Mouse (Mus musculus) T-helper 2 cell (primary cell): ENCODE measurements around the gene Hspb7.

Experiments used
- in situ Hi-C: fragments of 300-600 bp; cut with MboI, MseI; formaldehyde crosslinking; loops from one replicate; pipeline ENCODE4 v1.15.1; 2025; ENCODE audit warnings: high pct_unique_total_duplicates

The Hspb7 gene

DNA sequence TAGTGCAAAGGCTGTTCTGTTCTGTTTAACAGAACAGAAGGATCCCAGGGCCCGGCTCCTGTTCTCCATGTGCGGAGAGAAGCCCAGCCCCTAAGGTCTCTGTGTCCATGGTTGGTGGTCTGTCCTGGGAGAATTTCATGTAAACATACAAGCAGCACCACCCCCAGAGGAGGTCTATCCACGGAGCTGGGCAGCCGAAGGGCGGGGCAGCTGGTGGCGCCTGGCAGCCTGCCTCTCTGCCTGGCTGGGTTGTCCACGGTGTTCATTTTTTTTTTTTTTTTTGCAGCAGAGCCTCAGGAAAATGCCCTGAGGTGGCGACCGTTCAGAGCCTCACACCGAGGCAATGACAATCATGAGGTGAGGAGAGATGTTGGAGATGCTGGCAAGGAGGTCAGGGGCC is 48.0 kb downstream of the Hspb7 start:
- in situ Hi-C loops = no loop called here

DNA sequence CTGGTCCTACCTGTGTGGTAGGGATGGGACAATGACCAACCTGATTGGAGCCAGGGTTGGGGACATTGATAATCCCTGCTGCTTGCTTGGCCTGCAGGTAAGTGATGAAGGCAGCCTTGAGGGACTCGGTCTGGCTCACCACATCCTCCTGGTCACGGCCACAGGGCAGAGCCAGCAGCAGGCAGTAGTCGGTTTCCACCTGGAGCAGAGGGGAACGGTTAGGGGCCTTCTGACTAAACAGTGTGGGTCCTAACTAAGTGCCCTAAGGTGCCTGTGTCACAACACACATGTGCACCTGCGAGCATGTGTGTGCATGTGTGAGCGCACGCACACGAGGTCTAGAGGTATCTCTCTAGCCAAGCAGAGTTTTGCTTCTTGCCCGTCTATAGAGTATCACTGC is 48.8 kb downstream of the Hspb7 start:
- in situ Hi-C loops = no loop called here

DNA sequence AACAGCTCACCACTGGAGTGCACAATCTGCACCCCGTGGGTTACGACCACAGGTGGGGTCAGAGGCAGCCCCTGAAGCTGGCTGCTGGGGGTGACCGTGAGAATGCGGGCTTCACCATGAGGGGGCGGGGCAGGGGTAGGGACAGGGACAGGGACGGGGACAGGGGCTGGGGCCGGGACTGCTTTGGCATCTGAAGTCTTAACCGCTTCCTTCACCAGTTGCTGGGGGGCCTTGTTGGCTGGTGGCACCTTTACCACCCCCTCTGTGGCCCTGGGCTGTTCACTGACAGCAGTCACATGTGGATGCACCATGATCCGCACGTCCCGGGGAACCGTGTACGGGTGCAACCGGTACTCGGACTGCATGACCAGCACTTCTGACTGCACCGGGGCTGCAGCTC is 50.9 kb downstream of the Hspb7 start:
- in situ Hi-C loops = no loop called here

DNA sequence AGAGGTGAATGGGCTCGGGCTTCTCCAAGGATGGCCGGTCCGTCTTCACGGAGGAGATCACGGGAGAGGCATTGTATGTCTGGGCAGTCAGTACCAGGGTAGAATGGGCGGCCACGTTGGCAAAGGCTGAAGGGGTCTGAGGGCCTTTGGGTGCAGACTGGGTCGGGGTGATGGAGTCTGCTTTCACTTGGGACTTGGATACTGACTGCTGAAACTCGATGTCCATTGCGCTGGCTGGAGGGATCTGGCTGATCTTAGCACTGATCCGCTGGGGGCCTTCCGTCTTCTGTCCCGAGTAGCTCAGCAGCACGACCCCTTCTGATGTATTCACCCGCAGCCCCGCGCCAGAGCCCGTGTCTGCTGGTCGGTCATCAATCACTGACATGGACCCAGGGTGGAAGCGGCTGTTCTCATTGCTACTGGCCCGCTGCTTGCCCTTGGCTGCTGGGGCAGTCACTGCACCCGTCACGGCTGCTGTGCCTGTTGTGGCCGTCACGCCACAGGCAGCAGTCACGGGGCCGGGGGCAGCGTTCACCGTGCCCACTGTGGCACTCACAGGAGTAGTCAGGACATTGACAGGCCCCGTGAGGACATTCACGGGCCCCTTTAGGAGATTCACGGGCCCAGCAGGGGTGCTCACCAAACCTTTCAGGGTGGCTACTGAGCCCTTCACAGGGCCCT is 52.2 kb downstream of the Hspb7 start:
- in situ Hi-C loops = no loop called here

DNA sequence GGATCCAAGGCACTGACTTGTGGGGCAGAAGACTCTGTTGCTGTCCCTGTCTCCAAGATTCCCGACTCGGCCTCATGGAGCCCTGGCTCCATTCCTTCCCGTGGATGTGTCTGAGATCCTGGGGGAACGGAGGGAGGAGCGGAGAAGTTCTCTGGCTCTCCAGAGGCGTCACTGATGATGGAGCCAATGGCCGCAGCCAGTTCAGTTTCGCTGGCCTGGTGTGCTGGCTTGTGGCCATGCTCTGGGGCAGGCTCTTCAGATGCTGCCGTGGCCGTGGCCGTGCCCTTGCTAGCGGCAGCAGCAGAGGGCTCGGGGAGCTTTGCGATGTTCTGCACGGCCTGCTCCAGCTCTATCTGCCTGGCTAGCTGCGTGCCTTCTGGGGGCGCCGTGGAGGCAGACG is 53.9 kb downstream of the Hspb7 start:
- in situ Hi-C loops = no loop called here
